Mouse (Mus musculus): ENCODE data around the gene Glp2r.

Glp2r gene

DNA sequence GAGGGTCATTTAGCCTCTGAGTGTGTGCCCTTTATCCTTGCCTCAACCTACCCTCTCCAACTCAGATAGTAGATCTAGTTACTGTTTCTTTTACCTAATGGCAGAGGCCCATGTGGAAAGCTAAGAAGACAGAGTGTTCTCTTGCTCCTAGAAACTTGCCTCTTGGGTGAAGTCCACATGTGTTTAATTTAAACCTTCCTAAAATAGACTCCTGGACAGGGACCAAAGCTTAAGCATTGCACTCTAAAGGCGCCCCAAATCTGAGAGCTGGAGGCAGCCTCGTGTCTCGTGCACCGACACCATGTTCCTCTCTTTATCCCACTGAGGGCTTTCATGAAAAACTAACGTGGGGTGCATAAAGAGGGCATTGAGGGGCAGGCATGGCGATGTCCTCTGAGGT lies 43.9 kb downstream of the Glp2r start:
- DNase-seq (ENCODE audit: low spot score) = no peak

GRCm38 (mm10) chr11:67723231-67724013 lies 47.5 kb downstream of the Glp2r start:
- no peak for DNase-seq (ENCODE audit: low spot score)

DNA sequence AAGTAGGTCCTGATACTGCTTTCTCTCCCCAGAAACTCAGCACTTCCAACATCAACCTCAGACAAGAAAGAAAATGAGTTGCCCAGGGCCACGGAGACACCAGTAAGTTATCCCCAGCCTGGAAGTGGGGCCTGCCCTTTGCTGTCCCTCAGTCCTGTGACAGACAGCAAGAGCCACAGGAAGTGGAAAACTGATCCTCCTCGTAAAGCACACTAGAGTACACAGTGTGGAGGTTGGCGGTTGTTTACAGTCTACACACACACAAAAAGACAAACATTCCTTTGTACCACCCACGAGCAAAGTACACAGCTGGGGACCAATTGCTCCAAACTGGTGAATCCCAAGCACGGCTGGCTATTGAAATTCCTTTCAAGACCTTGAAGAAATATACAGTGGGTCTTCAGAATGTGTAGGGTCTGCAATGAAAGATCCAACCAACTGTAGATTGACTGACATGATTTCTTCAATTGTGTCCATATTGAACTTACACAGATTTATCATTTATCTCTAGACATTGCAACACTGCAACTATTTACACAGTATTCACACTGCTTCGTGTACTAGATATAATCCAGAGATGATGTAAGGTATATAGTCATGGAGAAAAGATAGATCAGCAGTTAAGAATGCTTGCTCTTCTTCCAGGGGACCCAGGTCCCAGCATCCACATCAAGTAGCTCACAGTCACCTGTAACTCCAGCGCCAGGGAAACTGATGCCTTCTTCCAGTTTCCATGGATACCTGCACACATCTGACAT lies 48.4 kb downstream of the Glp2r start:
- no peak for DNase-seq (ENCODE audit: low spot score)

GRCm38 (mm10) chr11:67721485-67721884 lies 49.5 kb downstream of the Glp2r start:
- DNase-seq (ENCODE audit: low spot score) = no peak

GRCm38 (mm10) chr11:67715382-67715781 lies 55.6 kb downstream of the Glp2r start:
- DNase-seq (ENCODE audit: low spot score) = no peak

DNA sequence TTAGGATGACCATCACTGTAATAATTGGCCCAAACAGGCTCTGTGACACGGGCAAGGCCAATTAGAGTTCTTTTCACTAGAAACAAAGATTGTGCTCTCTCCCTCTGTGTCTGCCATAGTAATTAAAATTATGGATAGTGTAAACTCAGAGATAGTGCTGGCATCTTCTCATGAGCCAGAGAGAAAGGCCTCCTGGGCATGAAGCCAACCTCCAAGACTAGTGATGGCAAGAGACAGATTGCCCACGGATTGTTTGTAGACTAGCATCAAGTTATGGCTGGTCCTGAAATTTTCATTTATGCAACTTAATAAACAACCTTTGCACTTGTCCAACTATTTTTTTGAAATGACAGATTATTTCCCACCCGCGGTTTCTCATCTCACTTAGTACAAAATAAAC lies 58.0 kb downstream of the Glp2r start:
- no peak for DNase-seq (ENCODE audit: low spot score)

- no peak for DNase-seq (ENCODE audit: low spot score)
Observed at GRCm38 (mm10) chr11:67694703-67695376, 76.1 kb downstream of the Glp2r start, which contains the start of gene Rcvrn. Gene Rcvrn, plus strand, starts transcription at chr11:67695326.

DNA sequence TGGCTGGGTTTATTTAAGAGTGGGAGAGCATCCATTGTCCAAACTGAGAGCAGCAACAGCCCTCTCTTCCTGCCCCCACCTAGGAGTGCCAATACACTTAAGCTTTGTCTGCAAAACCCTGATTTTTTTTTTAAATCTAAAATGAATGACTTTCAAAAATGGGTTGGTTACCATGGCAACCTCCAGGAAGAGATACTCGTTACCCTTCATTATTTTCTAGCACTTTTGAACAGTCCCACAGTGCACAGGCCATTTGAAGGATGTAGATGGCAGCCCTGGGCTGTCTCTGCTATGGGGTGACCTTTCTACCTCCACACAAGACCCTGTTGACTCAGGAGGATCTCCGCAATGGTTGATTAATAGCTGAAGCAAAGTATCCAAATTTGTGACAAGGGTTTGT lies 84.8 kb downstream of the Glp2r start:
- DNase-seq (ENCODE audit: low spot score) = no peak

DNA sequence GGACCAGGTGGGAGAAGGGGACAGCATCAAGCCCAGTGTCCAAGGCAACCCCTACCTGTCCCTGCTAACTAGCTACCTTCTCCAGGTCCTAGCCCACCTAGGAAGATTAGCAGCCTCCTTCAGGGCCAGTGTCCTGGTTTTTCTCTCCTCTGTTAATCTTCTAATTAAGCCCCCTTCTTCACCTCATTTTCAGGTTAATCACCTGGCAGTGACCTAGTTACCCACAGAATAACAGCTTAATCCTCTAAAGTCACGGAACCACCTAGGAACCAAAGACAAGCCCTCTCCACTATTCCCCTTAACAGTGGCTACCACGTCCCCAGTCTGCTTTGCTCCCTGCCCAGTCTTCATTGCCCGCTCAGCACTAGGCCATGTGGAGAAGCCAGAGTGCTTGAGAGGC lies 89.1 kb downstream of the Glp2r start:
- DNase-seq (ENCODE audit: low spot score) = no peak

DNA sequence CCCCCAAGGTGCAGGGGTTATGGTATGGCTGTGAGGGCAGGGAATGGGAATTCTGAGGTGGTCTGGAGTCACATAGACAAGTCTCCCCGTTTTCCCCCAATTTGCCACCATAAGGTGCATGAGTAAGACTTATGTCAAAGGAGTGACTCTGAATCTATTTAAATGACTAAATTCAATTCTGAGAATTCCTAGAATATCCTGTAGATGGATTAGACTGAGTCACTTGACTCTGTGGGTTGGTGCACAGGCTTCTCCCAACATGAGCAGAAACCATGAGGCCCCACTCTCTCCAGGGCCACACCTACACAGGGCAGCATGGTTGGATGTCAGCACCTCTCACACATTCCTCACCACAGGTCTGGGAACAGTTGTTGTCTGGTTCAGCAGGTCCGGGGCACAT lies 91.0 kb downstream of the Glp2r start:
- no peak for DNase-seq (ENCODE audit: low spot score)

- no peak for DNase-seq (ENCODE audit: low spot score)
Observed at GRCm38 (mm10) chr11:67679300-67679699, 91.7 kb downstream of the Glp2r start.

DNA sequence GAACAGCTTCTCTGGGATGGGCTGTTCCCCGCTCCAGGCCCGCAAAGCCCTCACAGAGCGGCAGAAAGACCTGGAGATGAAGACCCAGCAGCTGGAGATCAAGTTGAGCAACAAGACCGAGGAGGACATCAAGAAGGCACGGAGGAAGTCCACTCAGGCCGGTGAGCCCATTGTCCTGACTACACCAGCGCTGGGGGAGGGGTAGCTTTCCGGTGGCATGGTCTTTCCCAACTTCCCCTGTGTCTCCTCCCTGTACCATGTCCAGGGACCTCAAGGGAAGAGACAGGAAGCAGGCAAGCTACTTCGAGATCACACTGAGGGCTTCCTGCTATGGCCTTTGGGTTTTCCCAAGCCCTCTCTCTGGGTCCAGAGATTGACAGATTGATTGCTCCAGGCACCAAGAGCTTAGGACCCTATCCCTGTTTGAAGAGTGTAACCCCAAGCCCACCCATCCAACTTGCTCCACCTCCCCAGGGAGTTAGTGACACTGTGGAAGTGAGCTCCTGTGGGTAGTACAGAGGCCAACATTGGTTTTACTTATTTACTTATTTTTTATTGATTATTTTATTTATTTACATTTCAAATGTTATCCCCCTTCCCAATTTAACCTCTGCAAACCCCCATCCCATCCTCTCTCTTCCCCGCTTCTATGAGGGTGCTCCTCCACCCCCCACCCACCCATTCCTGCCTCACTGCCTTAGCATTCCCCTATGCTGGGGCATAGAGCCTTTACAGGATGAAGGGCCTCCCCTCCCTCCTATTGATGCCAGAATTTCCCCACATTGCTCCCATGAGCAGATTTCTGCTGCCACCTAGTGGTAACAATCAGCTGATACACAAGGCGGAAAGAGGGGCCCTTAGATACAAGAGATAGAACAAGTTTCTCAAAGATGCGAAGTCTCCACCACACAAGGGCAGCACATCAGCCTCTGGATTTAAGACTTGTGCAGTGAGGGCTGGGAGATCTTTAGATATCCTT lies 95.1 kb downstream of the Glp2r start:
- peak; percentile 53 for DNase-seq (ENCODE audit: low spot score)

GRCm38 (mm10) chr11:67672140-67672539 lies 98.8 kb downstream of the Glp2r start:
- no peak for DNase-seq (ENCODE audit: low spot score)

GRCm38 (mm10) chr11:67670031-67670430 lies 100.9 kb downstream of the Glp2r start:
- no peak for DNase-seq (ENCODE audit: low spot score)

- DNase-seq (ENCODE audit: low spot score) = no peak
Observed at GRCm38 (mm10) chr11:67668460-67669007, 102.4 kb downstream of the Glp2r start.

- peak; percentile 90 for DNase-seq (ENCODE audit: low spot score)
Observed at GRCm38 (mm10) chr11:67667531-67668332, 103.2 kb downstream of the Glp2r start.

GRCm38 (mm10) chr11:67666129-67666528 lies 104.8 kb downstream of the Glp2r start:
- DNase-seq (ENCODE audit: low spot score) = no peak

DNA sequence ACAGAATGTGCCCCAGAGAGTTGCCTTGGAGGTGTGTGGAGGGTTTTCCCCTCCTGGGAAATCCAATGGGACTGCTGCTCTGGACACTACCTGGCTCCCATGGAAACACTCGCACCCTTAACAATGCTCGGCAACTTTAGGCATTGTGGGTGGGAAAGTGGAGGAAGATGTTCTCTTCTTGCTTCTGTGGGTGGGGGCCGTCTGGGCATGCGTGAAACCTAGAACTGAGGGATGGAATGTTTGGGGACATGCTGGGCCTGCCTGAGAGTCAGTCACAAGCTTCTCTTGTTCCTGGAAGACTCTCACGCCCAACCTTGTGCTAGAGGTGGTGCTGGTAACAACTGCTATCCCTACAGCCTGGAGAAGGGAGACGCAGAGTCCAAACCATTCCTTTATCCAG lies 106.0 kb downstream of the Glp2r start:
- no peak for DNase-seq (ENCODE audit: low spot score)

DNA sequence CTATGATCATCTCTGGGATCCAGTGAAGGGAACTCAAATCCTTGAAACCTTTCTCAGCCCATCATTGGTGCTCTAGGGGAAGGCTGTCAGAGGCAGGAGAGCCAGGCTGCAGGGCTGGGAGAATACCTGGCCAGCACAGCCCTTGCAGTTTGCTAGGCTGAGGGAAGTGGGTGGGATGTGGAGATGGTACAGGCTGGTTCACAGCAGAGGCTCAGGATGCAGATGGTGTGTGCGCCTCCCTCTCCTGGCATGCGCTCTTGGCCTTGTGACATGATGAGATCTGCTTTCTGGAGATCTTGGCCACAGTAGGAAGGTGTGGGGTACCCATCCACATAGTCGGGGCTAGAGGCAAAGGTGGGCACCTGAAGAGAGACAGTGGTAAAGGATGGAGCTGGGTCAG lies 106.7 kb downstream of the Glp2r start:
- DNase-seq (ENCODE audit: low spot score) = no peak

GRCm38 (mm10) chr11:67663437-67663836 lies 107.5 kb downstream of the Glp2r start:
- DNase-seq (ENCODE audit: low spot score) = no peak
